Mouse (Mus musculus) forebrain, postnatal 0 days (tissue): ENCODE measurements around the gene Omt2b. TPM values are rescaled to one million over a fixed set of nuclear protein-coding genes. Genes with fewer than 3 reads are reported as not detected.
"Not testable (repeated sequence)": the region's sequence is repeated elsewhere in the genome, so short reads cannot be mapped to it uniquely, and the experiment has no call there.

Experiments
- ATAC-seq: fragments of 200-750 bp; cut with Nextera tagmentation; 2 replicates; pipeline ENCODE4 v1.8.0; 2017; ENCODE audit warnings: mild to moderate bottlenecking, moderate library complexity
- DNase-seq: peaks from one replicate; pipeline ENCODE4 v3.0.0-alpha.2; 2015
- H3K27ac ChIP-seq: fragments of 300-500 bp; sonication (generic); 2 replicates; pipeline ENCODE4 v1.5.1; 2014; ENCODE audit warnings: low read depth, mild to moderate bottlenecking, antibody characterized with exemption, low read length, moderate library complexity, mixed read lengths
- H3K27me3 ChIP-seq: fragments of 300-500 bp; sonication (generic); 2 replicates; pipeline ENCODE4 v1.6.1; 2014; ENCODE audit warnings: mild to moderate bottlenecking, low read length, mixed read lengths; ENCODE audit not compliant: insufficient read depth
- H3K36me3 ChIP-seq: fragments of 300-500 bp; sonication (generic); 2 replicates; pipeline ENCODE4 v1.6.1; 2014; ENCODE audit warnings: mild to moderate bottlenecking, moderate library complexity; ENCODE audit not compliant: insufficient read depth
- H3K4me1 ChIP-seq: fragments of 300-500 bp; sonication (generic); 2 replicates; pipeline ENCODE4 v1.6.1; 2014; ENCODE audit warnings: antibody characterized with exemption; ENCODE audit not compliant: insufficient read depth
- H3K4me2 ChIP-seq: fragments of 300-500 bp; sonication (generic); 2 replicates; pipeline ENCODE4 v1.6.1; 2014; ENCODE audit warnings: low read depth, mild to moderate bottlenecking, moderate library complexity
- H3K4me3 ChIP-seq: fragments of 300-500 bp; sonication (generic); 2 replicates; pipeline ENCODE4 v1.5.1; 2014; ENCODE audit warnings: low read depth, low read length, mixed read lengths
- H3K9ac ChIP-seq: fragments of 300-500 bp; sonication (generic); 2 replicates; pipeline ENCODE4 v1.6.1; 2014; ENCODE audit warnings: mild to moderate bottlenecking
- H3K9me3 ChIP-seq: fragments of 300-500 bp; sonication (generic); 2 replicates; pipeline ENCODE4 v1.6.1; 2016; ENCODE audit warnings: low read length
- CTCF ChIP-seq: sonication (generic); IDR thresholded peaks from 2 replicates; pipeline ENCODE4 v1.5.1; 2016; ENCODE audit warnings: antibody characterized with exemption, control low read depth, low read depth
- WGBS: fragments of 180-500 bp; shearing (Covaris S2); extraction: QIAGEN DNeasy Blood & Tissue Kit; methylation state at CpG from one replicate; pipeline ENCODE4 v1.1.7; 2014; 5-methylcytosine and 5-hydroxymethylcytosine counted together
- polyA plus RNA-seq: library from polyadenylated mRNA; unstranded; fragments of >200 nt; fragmentation: Nextera tagmentation; extraction: Ambion mirVana; gene quantifications from 2 replicates; pipeline ENCODE4 v1.2.1, GENCODE M21; 2015
- total RNA-seq: library from RNA; depleted of rRNA; stranded (reverse); fragments of >200 nt; gene quantifications from 2 replicates; pipeline ENCODE4 v1.2.3, GENCODE M21; 2014

Gene Omt2b
- total and polyA plus RNA-seq, 2 experiments from 2014 or later = not detected

DNA sequence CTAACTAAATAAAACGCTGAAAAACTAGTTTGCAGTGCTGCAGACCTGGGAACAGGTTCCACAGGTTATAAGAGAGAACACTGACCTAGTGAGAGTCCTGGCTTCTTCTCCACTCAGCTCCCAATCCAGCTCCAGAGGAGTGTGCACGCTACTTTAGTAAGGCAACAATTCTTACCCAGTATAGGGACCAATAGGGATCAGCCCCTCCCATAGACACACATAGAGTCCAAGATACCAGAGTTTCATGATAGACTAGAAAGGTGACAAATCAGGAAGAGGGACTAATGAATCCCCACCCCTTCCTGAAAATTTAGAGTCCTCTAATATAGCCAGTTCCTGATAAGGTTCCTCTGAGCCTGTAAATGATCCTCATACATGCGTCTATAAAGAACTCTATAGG lies 19.6 kb downstream of the Omt2b start:
- H3K4me1 ChIP-seq = no peaks in the 10 kb centered on the region
- no peaks in the 10 kb centered on the region for H3K9me3 ChIP-seq
- no peak for DNase-seq
- no peak for TF ChIP-seq CTCF
- no peak overlapping the region for H3K9ac ChIP-seq
- H3K27ac ChIP-seq = no peak overlapping the region
- H3K27me3 ChIP-seq = no peaks in the 10 kb centered on the region
- H3K36me3 ChIP-seq = no peaks in the 10 kb centered on the region
- H3K4me2 ChIP-seq = no peak overlapping the region
- ATAC-seq = no peak
- WGBS = 72% methylated on average over 3 of the region's 3 CpGs
- no peak overlapping the region for H3K4me3 ChIP-seq

DNA sequence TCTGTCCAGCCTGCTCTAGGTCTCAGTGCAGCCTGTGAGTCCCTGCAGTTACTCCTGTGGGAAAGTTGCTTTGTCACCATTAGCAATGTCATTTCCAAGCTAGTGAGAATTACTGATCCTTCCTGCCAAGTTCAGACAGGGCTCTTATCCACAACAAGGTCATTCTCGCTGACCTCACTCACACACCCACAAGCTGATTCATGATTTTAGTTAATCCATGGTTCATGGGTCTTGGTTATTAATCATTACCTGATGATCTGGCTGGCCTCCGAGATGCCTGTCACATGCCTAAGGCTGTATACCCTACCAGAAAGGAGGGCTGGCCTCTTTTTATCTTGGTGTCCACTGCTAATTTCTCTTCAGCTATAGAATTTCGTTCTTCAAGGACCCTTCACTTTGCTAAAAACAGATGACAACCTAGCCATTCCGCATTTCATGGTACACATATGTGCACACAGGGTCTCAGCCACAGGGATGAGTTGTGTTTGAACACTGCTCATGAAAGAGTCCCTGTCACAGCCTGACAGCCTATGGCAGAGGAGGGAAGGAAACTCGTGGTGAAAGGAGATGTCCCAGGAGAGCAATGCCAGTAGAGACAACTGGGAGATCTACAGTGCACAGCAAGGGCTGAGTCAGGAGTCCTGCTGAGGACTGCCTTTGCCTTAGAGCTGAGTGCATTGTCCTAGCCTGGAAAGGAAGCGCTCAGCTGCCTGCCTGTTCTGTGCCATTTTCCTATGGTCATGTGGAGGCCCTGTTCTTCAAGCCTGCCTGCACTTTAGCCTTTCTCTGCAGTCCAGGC lies 21.0 kb downstream of the Omt2b start:
- ATAC-seq, H3K36me3 ChIP-seq: not testable (repeated sequence)

GRCm38 (mm10) chr9:78349141-78349540 lies 21.8 kb downstream of the Omt2b start:
- ATAC-seq = not testable (repeated sequence)

More for the DNA sequence above, 21.0 kb downstream of the Omt2b start:
- not testable (repeated sequence) for H3K4me1 ChIP-seq, H3K27ac ChIP-seq, DNase-seq, H3K4me3 ChIP-seq, H3K4me2 ChIP-seq, H3K9ac ChIP-seq, H3K27me3 ChIP-seq, H3K9me3 ChIP-seq
- WGBS = 79% methylated on average over 6 of the region's 6 CpGs

DNA sequence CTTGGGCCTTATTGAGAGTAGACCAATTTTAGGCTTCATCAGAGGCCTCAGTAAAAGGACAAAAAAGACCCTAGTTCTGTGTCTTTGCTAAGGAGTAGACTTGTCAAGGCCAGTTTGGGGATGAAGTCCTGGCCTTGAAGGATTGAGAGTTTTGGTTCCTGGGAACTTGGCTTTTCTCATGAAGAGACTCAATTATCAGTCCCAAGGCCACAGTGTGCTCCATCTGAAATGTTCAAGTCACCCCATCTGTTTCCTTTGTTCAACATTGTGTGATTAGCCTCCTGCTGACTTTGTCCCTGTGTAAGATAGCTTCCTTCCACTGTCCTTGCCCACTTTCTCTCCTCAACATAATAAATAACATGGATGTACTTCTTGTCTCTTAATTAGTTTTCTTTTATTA lies 22.6 kb downstream of the Omt2b start:
- H3K4me3 ChIP-seq, H3K27me3 ChIP-seq, H3K9me3 ChIP-seq, H3K4me2 ChIP-seq, ATAC-seq, H3K36me3 ChIP-seq, H3K4me1 ChIP-seq, H3K27ac ChIP-seq, DNase-seq, H3K9ac ChIP-seq: not testable (repeated sequence)

More at GRCm38 (mm10) chr9:78349141-78349540, 21.8 kb downstream of the Omt2b start:
- H3K4me3 ChIP-seq, H3K4me1 ChIP-seq, H3K9ac ChIP-seq, H3K27ac ChIP-seq, H3K36me3 ChIP-seq, H3K9me3 ChIP-seq, H3K27me3 ChIP-seq, H3K4me2 ChIP-seq, DNase-seq: not testable (repeated sequence)
- 81% methylated on average over 3 of the region's 3 CpGs for WGBS

GRCm38 (mm10) chr9:78351504-78352220 lies 24.3 kb downstream of the Omt2b start:
- 79% methylated on average over 6 of the region's 6 CpGs for WGBS
- H3K36me3 ChIP-seq = no peaks in the 10 kb centered on the region
- no peaks in the 10 kb centered on the region for H3K27me3 ChIP-seq
- no peak overlapping the region for H3K4me3 ChIP-seq
- DNase-seq = no peak
- no peak for ATAC-seq
- no peak for TF ChIP-seq CTCF
- no peak overlapping the region for H3K4me2 ChIP-seq
- no peaks in the 10 kb centered on the region for H3K4me1 ChIP-seq
- H3K9me3 ChIP-seq = no peaks in the 10 kb centered on the region
- H3K9ac ChIP-seq = no peak overlapping the region
- no peak overlapping the region for H3K27ac ChIP-seq

DNA sequence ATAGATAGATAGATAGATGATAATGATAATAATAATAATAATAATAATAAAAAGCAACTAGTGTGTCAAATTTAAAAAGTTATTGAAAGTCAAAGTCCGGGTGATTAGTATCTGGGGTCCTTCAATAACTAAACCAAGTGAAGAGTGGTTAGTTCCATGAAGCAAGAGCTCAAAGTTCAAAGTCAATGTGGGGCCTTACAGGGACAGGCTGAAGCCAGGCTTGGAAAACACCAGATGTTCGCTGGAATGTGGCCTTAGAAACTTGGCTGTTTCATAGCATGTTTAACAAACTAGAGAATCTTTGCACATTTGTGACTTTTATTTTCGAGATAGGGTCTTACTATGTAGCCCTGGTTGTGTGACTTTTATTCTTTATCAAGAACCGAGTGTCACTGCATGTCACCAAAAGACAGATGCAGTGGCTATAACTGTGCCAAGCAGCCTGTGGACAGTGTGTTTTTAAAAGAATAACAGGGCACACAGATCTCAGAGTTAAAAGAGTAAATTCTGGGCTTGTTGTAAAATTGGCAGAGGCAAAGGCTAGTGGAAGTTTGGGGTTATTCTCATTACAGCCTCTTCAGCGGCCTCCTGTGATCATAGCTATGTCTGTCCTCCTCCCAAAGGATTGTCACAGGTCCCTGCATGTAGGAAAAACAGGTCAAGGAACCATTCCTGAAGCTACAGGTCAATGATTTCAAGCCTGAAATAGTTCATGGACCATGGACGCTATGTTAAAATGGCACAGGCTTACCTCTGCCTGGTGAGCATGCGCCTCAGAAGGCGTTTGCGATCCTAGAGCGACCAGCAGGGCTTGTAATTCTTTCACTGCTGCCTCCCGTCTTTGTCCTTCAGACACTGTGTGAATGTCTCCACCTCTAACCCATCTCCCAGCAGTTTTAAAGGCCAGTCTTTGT lies 27.5 kb downstream of the Omt2b start:
- TF ChIP-seq CTCF = no peak

More for the DNA sequence above, 27.5 kb downstream of the Omt2b start:
- Histone ChIP-seq H3K4me1 (no peaks in the 10 kb centered on the region), H3K36me3 (no peaks in the 10 kb centered on the region), H3K4me3 (no peak overlapping the region), H3K9me3 (no peaks in the 10 kb centered on the region), H3K9ac (no peak overlapping the region), H3K27ac (no peak overlapping the region), H3K4me2 (no peak overlapping the region), H3K27me3 (no peaks in the 10 kb centered on the region)
- DNase-seq (no peak), ATAC-seq (no peak)
- 80% methylated on average over 11 of the region's 11 CpGs for WGBS
